Mouse (Mus musculus): Measurements from ENCODE around the gene Amacr. TPM values are rescaled to one million over a fixed set of nuclear protein-coding genes. Genes with fewer than 3 reads are reported as not detected.
"Not testable (repeated sequence)": the region's sequence is repeated elsewhere in the genome, so short reads cannot be mapped to it uniquely, and the experiment has no call there.

The Amacr gene
- polyA plus RNA-seq, 1 experiment, result 8.4 TPM

- 37% methylated on average over 6 of the region's 6 CpGs for WGBS
Measured at GRCm38 (mm10) chr15:10985756-10986155, 4.2 kb downstream of the Amacr start.

GRCm38 (mm10) chr15:10986477-10986876 lies 4.9 kb downstream of the Amacr start:
- DNase-seq (ENCODE audit: low read depth, low spot score), result not testable (repeated sequence)

More at GRCm38 (mm10) chr15:10985756-10986155, 4.2 kb downstream of the Amacr start:
- DNase-seq (ENCODE audit: low read depth, low spot score), result no peak

DNA sequence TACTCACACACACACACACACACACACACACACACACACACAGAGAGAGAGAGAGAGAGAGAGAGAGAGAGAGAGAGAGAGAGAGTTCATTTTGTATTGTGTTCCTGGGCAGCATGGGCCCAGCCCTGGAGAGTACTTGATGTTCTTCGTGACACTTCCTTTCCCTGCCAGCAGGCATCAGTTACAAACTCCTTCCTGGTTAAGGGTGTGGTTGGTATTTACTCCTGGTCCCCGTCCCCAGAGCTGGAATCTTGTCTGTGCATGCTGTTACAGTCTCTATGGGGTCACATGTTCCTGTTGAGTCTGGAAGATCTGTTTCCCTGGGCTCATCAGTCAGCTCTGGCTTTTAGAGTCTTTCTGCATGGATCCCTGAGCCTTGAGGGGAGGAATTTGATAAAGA lies 8.9 kb downstream of the Amacr start:
- WGBS, result 15% methylated on average over 2 of the region's 2 CpGs
- DNase-seq (ENCODE audit: low read depth, low spot score), result no peak

More at GRCm38 (mm10) chr15:10986477-10986876, 4.9 kb downstream of the Amacr start:
- 90% methylated on average over 2 of the region's 2 CpGs for WGBS

DNA sequence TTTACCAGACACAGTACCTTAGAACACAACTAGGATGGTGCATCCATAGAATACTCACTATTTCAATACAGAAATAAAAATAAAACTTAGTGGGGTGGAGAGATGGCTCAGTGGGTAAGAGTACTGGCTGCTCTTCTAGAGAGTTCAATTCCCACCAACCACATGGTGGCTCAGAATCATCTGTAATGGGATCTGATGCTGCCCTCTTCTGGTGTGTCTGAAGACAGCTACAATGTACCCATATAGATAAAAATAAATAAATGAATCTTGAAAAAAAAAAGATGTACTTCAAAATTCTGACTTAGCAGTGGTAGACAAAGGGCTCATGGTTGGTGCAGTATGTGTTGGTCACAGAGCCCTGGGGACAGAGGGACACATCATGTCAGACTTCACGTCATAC lies 10.0 kb downstream of the Amacr start:
- DNase-seq (ENCODE audit: low read depth, low spot score), result no peak
- 100% methylated on average over 1 of the region's 1 CpGs for WGBS

GRCm38 (mm10) chr15:10999832-11000231 lies 18.3 kb downstream of the Amacr start:
- 55% methylated on average over 5 of the region's 5 CpGs for WGBS
- no peak for DNase-seq (ENCODE audit: low read depth, low spot score)

GRCm38 (mm10) chr15:11000421-11000820 lies 18.9 kb downstream of the Amacr start, which contains the start of gene Slc45a2:
Slc45a2 (plus strand) TSS chr15:11000721.
- WGBS, result 67% methylated on average over 7 of the region's 7 CpGs
- no peak for DNase-seq (ENCODE audit: low read depth, low spot score)

GRCm38 (mm10) chr15:11003791-11004190 lies 22.2 kb downstream of the Amacr start:
- 85% methylated on average over 4 of the region's 4 CpGs for WGBS
- DNase-seq (ENCODE audit: low read depth, low spot score), result no peak

GRCm38 (mm10) chr15:11004646-11005045 lies 23.1 kb downstream of the Amacr start:
- 70% methylated on average over 6 of the region's 6 CpGs for WGBS
- no peak for DNase-seq (ENCODE audit: low read depth, low spot score)

GRCm38 (mm10) chr15:11008756-11009155 lies 27.2 kb downstream of the Amacr start:
- DNase-seq (ENCODE audit: low read depth, low spot score), result no peak
- WGBS, result 16% methylated on average over 5 of the region's 5 CpGs

- WGBS, result 71% methylated on average over 11 of the region's 11 CpGs
- no peak for DNase-seq (ENCODE audit: low read depth, low spot score)
Measured at GRCm38 (mm10) chr15:11010976-11011548, 29.5 kb downstream of the Amacr start.

- DNase-seq (ENCODE audit: low read depth, low spot score), result no peak
- 57% methylated on average over 2 of the region's 2 CpGs for WGBS
Measured at GRCm38 (mm10) chr15:11014931-11015330, 33.4 kb downstream of the Amacr start.

GRCm38 (mm10) chr15:11026801-11027561 lies 45.4 kb downstream of the Amacr start:
- DNase-seq (ENCODE audit: low read depth, low spot score), result no peak
- 35% methylated on average over 4 of the region's 4 CpGs for WGBS

GRCm38 (mm10) chr15:11030188-11030587 lies 48.6 kb downstream of the Amacr start:
- no peak for DNase-seq (ENCODE audit: low read depth, low spot score)
- WGBS, result 73% methylated on average over 3 of the region's 3 CpGs

GRCm38 (mm10) chr15:11035947-11036474 lies 54.5 kb downstream of the Amacr start:
- no peak for DNase-seq (ENCODE audit: low read depth, low spot score)
- WGBS, result 6% methylated on average over 34 of the region's 34 CpGs

- DNase-seq (ENCODE audit: low read depth, low spot score), result no peak
Measured at GRCm38 (mm10) chr15:11036535-11037375, 55.2 kb downstream of the Amacr start.

DNA sequence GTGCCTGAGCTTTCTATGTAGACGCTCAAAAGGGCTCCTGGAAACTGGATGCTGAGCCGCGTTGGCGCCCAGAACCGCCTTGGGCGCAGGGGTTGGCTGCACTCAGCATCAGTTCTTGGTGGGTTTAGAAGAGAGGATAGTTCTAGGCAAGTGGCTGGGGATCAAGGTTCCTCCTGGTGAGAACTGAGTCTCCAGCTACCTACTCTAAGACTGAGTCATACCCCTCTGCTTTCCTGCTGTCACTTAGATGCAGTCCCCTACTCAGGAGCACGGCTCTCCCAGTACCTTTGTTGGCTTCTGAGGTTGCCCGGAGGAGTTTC lies 55.8 kb downstream of the Amacr start:
- WGBS, result 7% methylated on average over 8 of the region's 8 CpGs
- no peak for DNase-seq (ENCODE audit: low read depth, low spot score)

More at GRCm38 (mm10) chr15:11036535-11037375, 55.2 kb downstream of the Amacr start:
- WGBS, result 3% methylated on average over 49 of the region's 49 CpGs

DNA sequence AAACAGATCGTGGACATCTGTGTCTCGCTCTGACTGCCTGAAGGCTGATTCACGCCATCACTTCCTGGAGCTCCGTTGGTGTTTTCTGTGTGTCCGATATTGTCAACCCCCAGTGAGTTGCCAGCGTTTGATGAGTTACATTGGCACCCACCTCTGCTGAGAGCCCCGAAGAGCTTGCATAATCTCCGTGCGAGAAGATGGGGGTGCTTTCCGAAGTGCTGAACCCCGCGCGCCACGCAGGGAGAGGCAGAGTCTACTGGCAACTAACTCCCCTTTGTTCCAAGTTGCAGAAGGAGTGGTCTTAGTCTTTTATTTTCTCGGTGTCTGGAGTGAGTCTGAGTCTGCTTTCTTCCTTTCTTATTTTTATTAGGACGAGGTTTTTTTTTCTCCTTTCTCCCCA lies 56.2 kb downstream of the Amacr start, which contains the start of gene Rxfp3:
TSS of gene Rxfp3 (minus strand) at position 281 of the 400 bp plus-strand sequence.
- 5% methylated on average over 16 of the region's 16 CpGs for WGBS

DNA sequence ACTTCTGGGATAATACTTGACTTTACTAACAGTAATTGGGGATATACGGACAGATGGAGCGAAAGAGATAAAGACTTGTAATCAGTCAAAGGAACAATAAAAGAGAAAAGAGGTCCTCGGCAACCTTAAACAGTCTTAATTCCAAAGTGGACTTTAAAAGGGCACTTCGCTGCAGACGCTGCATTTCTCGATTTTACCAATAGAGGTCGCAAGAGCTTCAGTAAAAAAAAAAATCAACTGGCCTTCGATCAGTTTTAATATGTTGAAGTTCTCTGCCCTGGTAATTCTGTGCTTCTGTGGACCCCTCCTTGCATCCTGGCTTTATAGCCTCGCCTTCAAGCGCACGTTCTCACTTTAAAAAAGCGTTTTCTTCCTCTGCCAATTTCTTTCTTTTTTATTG lies 56.9 kb downstream of the Amacr start:
- WGBS, result 1% methylated on average over 12 of the region's 12 CpGs
- DNase-seq (ENCODE audit: low read depth, low spot score), result peak; percentile 6

More for the DNA sequence above, 56.2 kb downstream of the Amacr start, which contains the start of gene Rxfp3:
- no peak for DNase-seq (ENCODE audit: low read depth, low spot score)

- no peak for DNase-seq (ENCODE audit: low read depth, low spot score)
- WGBS, result 40% methylated on average over 5 of the region's 5 CpGs
Measured at GRCm38 (mm10) chr15:11040067-11040466, 58.5 kb downstream of the Amacr start.

DNA sequence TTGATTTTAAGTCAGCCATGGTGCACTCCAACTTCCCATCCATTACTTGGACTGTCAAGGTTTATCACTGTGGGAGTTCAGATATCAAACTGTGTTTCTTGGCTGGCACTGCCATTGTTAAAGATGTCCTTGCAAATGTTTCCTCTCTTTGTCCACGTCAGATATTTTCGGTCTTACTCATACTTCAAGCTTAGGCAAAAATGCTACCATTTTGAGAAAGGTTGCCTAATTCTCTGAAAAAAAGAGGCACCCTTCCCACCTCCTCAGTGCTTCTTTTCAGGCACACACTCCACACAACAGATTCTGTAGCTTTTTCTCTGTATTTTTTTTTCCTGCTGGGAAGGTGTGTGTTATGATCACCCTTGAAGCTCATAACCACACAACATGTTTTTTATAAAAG lies 59.7 kb downstream of the Amacr start:
- DNase-seq (ENCODE audit: low read depth, low spot score), result no peak
- WGBS, result 77% methylated on average over 2 of the region's 2 CpGs
